Mouse (Mus musculus) liver, embryonic 15.5 days (tissue): ENCODE results near the gene Krtap17-1. TPM values are rescaled to one million over a fixed set of nuclear protein-coding genes. Genes with fewer than 3 reads are reported as not detected.

Source experiments
- ATAC-seq: fragments of 200-750 bp; cut with Nextera tagmentation; 2 replicates; pipeline ENCODE4 v1.8.0; 2017; ENCODE audit warnings: moderate number of reproducible peaks, mild to moderate bottlenecking, moderate library complexity; ENCODE audit not compliant: insufficient read depth
- H3K27ac ChIP-seq: fragments of 300-500 bp; sonication (generic); replicated peaks from 2 replicates; pipeline ENCODE4 v1.5.1; 2015; ENCODE audit warnings: mild to moderate bottlenecking, inconsistent platforms
- H3K27me3 ChIP-seq: fragments of 300-500 bp; sonication (generic); 2 replicates; pipeline ENCODE4 v1.6.1; 2015; ENCODE audit warnings: mild to moderate bottlenecking, inconsistent platforms
- H3K36me3 ChIP-seq: fragments of 300-500 bp; sonication (generic); replicated peaks from 2 replicates; pipeline ENCODE4 v1.6.1; 2015; ENCODE audit warnings: moderate library complexity, mild to moderate bottlenecking, inconsistent platforms
- H3K4me1 ChIP-seq: fragments of 300-500 bp; sonication (generic); replicated peaks from 2 replicates; pipeline ENCODE4 v1.6.1; 2015; ENCODE audit warnings: inconsistent platforms
- H3K4me2 ChIP-seq: fragments of 300-500 bp; sonication (generic); 2 replicates; pipeline ENCODE4 v1.6.1; 2015; ENCODE audit warnings: moderate library complexity, mild to moderate bottlenecking, inconsistent platforms
- H3K4me3 ChIP-seq: fragments of 300-500 bp; sonication (generic); replicated peaks from 2 replicates; pipeline ENCODE4 v1.5.1; 2015; ENCODE audit warnings: mild to moderate bottlenecking, inconsistent platforms
- H3K9ac ChIP-seq: fragments of 300-500 bp; sonication (generic); 2 replicates; pipeline ENCODE4 v1.6.1; 2015; ENCODE audit warnings: moderate library complexity, mild to moderate bottlenecking, inconsistent platforms
- H3K9me3 ChIP-seq: fragments of 300-500 bp; sonication (generic); replicated peaks from 2 replicates; pipeline ENCODE4 v1.6.1; 2016; ENCODE audit warnings: inconsistent platforms
- WGBS: fragments of 180-500 bp; shearing (Covaris S2); methylation state at CpG from one replicate; pipeline ENCODE4 v1.1.7; 2015; ENCODE audit warnings: mixed read lengths; ENCODE audit not compliant: insufficient replicate concordance; 5-methylcytosine and 5-hydroxymethylcytosine counted together
- polyA plus RNA-seq: library from polyadenylated mRNA; unstranded; fragments of >200 nt; fragmentation: Nextera tagmentation; extraction: Ambion mirVana; gene quantifications from 2 replicates; pipeline ENCODE4 v1.2.1, GENCODE M21; 2015

Krtap17-1 gene
- polyA plus RNA-seq, 1 experiment from 2014 or later, result not detected

- Histone ChIP-seq H3K27me3 (no peaks in the 10 kb centered on the region), H3K4me3 (no peak overlapping the region), H3K4me1 (no peaks in the 10 kb centered on the region), H3K4me2 (no peak overlapping the region), H3K9me3 (no peaks in the 10 kb centered on the region), H3K36me3 (no peaks in the 10 kb centered on the region), H3K27ac (no peak overlapping the region), H3K9ac (no peak overlapping the region)
- WGBS, result 23% methylated on average over 6 of the region's 6 CpGs
- no peak for ATAC-seq
Observed at GRCm38 (mm10) chr11:100004846-100005245, 11.1 kb upstream of the Krtap17-1 start.

GRCm38 (mm10) chr11:99999091-99999490 is 5.3 kb upstream of the Krtap17-1 start:
- no peak for ATAC-seq
- 73% methylated on average over 7 of the region's 7 CpGs for WGBS
- no peak overlapping the region for H3K4me2 ChIP-seq
- peaks cover 9% of the 10 kb centered on the region; the same call in 1 of the 2 replicates for H3K27me3 ChIP-seq
- no peaks in the 10 kb centered on the region for H3K4me1 ChIP-seq
- no peak overlapping the region for H3K4me3 ChIP-seq
- H3K36me3 ChIP-seq, result no peaks in the 10 kb centered on the region
- no peaks in the 10 kb centered on the region for H3K9me3 ChIP-seq
- H3K27ac ChIP-seq, result no peak overlapping the region
- no peak overlapping the region for H3K9ac ChIP-seq

GRCm38 (mm10) chr11:99994384-99994661 is 529 bp upstream of the Krtap17-1 start:
- WGBS, result 41% methylated on average over 4 of the region's 4 CpGs
- no peak overlapping the region for H3K9ac ChIP-seq
- no peaks in the 10 kb centered on the region for H3K36me3 ChIP-seq
- H3K4me3 ChIP-seq, result no peak overlapping the region
- ATAC-seq, result no peak
- peaks cover 20% of the 10 kb centered on the region; the same call in 1 of the 2 replicates for H3K27me3 ChIP-seq
- no peaks in the 10 kb centered on the region for H3K9me3 ChIP-seq
- H3K4me1 ChIP-seq, result no peaks in the 10 kb centered on the region
- H3K27ac ChIP-seq, result no peak overlapping the region
- no peak overlapping the region for H3K4me2 ChIP-seq

- no peak overlapping the region for H3K9ac ChIP-seq
- H3K27ac ChIP-seq, result no peak overlapping the region
- no peak overlapping the region for H3K4me3 ChIP-seq
- H3K4me2 ChIP-seq, result no peak overlapping the region
- no peaks in the 10 kb centered on the region for H3K36me3 ChIP-seq
- no peak for ATAC-seq
- peaks cover 14% of the 10 kb centered on the region; the same call in 1 of the 2 replicates for H3K27me3 ChIP-seq
- WGBS, result 58% methylated on average over 3 of the region's 3 CpGs
- no peaks in the 10 kb centered on the region for H3K9me3 ChIP-seq
- H3K4me1 ChIP-seq, result no peaks in the 10 kb centered on the region
Observed at GRCm38 (mm10) chr11:99990571-99990970, 3.2 kb downstream of the Krtap17-1 start.

- Histone ChIP-seq H3K27ac (no peak overlapping the region), H3K4me2 (no peak overlapping the region), H3K9ac (no peak overlapping the region), H3K36me3 (no peaks in the 10 kb centered on the region), H3K4me3 (no peak overlapping the region), H3K4me1 (no peaks in the 10 kb centered on the region), H3K27me3 (peaks cover 14% of the 10 kb centered on the region; the same call in 1 of the 2 replicates), H3K9me3 (no peaks in the 10 kb centered on the region)
- ATAC-seq, result no peak
- WGBS, result 55% methylated on average over 6 of the region's 6 CpGs
Observed at GRCm38 (mm10) chr11:99989881-99990405, 3.9 kb downstream of the Krtap17-1 start.

- H3K27me3 ChIP-seq, result peaks cover 5% of the 10 kb centered on the region; the same call in 1 of the 2 replicates
- WGBS, result 75% methylated on average over 3 of the region's 3 CpGs
- H3K4me3 ChIP-seq, result no peak overlapping the region
- no peaks in the 10 kb centered on the region for H3K9me3 ChIP-seq
- H3K27ac ChIP-seq, result no peak overlapping the region
- ATAC-seq, result no peak
- no peak overlapping the region for H3K9ac ChIP-seq
- no peaks in the 10 kb centered on the region for H3K4me1 ChIP-seq
- H3K36me3 ChIP-seq, result no peaks in the 10 kb centered on the region
- no peak overlapping the region for H3K4me2 ChIP-seq
Observed at GRCm38 (mm10) chr11:99988530-99988929, 5.3 kb downstream of the Krtap17-1 start.

- WGBS, result 73% methylated on average over 8 of the region's 8 CpGs
- ATAC-seq, result no peak
- Histone ChIP-seq H3K4me3 (no peak within 1 kb of the TSS), H3K27me3 (no peaks in the 10 kb centered on the region), H3K27ac (no peak within 1 kb of the TSS), H3K9me3 (no peaks in the 10 kb centered on the region), H3K4me1 (no peaks in the 10 kb centered on the region), H3K36me3 (no peaks in the 10 kb centered on the region), H3K9ac (no peak within 1 kb of the TSS), H3K4me2 (no peak within 1 kb of the TSS)
Observed at GRCm38 (mm10) chr11:99986180-99986647, 7.6 kb downstream of the Krtap17-1 start, which contains the start of gene Krtap16-1. Gene Krtap16-1 (minus strand): TSS chr11:99986597.

- Histone ChIP-seq H3K4me1 (no peaks in the 10 kb centered on the region), H3K27ac (no peak overlapping the region), H3K27me3 (no peaks in the 10 kb centered on the region), H3K4me3 (no peak overlapping the region), H3K9ac (no peak overlapping the region), H3K4me2 (no peak overlapping the region), H3K36me3 (no peaks in the 10 kb centered on the region), H3K9me3 (no peaks in the 10 kb centered on the region)
- ATAC-seq, result no peak
- 74% methylated on average over 20 of the region's 20 CpGs for WGBS
Observed at GRCm38 (mm10) chr11:99985291-99986092, 8.3 kb downstream of the Krtap17-1 start.

- Histone ChIP-seq H3K4me1 (no peaks in the 10 kb centered on the region), H3K27ac (no peak overlapping the region), H3K4me3 (no peak overlapping the region), H3K4me2 (no peak overlapping the region), H3K27me3 (no peaks in the 10 kb centered on the region), H3K36me3 (no peaks in the 10 kb centered on the region), H3K9ac (no peak overlapping the region), H3K9me3 (no peaks in the 10 kb centered on the region)
- no peak for ATAC-seq
- 60% methylated on average over 1 of the region's 1 CpGs for whole genome bisulfite sequencing
Observed at GRCm38 (mm10) chr11:99983442-99983841, 10.4 kb downstream of the Krtap17-1 start.

- no peaks in the 10 kb centered on the region for H3K36me3 ChIP-seq
- H3K27me3 ChIP-seq, result no peaks in the 10 kb centered on the region
- WGBS, result 67% methylated on average over 9 of the region's 9 CpGs
- no peak overlapping the region for H3K9ac ChIP-seq
- no peak overlapping the region for H3K4me2 ChIP-seq
- ATAC-seq, result no peak
- H3K9me3 ChIP-seq, result no peaks in the 10 kb centered on the region
- H3K27ac ChIP-seq, result no peak overlapping the region
- no peak overlapping the region for H3K4me3 ChIP-seq
- no peaks in the 10 kb centered on the region for H3K4me1 ChIP-seq
Observed at GRCm38 (mm10) chr11:99982731-99983130, 11.1 kb downstream of the Krtap17-1 start.

- Histone ChIP-seq H3K4me1 (no peaks in the 10 kb centered on the region), H3K9ac (no peak within 1 kb of the TSS), H3K36me3 (no peaks in the 10 kb centered on the region), H3K27ac (no peak within 1 kb of the TSS), H3K27me3 (no peaks in the 10 kb centered on the region), H3K4me2 (no peak within 1 kb of the TSS), H3K4me3 (no peak within 1 kb of the TSS), H3K9me3 (no peaks in the 10 kb centered on the region)
- no peak for ATAC-seq
- WGBS, result 62% methylated on average over 5 of the region's 5 CpGs
Observed at GRCm38 (mm10) chr11:99978953-99979352, 14.8 kb downstream of the Krtap17-1 start, which contains the start of gene Krtap29-1. Gene Krtap29-1 (minus strand): TSS chr11:99979053.
